Mouse (Mus musculus) limb, embryonic 12.5 days (tissue): Measurements from ENCODE around the gene Popdc2. TPM values are rescaled to one million over a fixed set of nuclear protein-coding genes. Genes with fewer than 3 reads are reported as not detected.

Experiments
- ATAC-seq: fragments of 200-750 bp; cut with Nextera tagmentation; 2 replicates; pipeline ENCODE4 v1.8.0; 2017; ENCODE audit warnings: low read depth, moderate TSS enrichment; ENCODE audit not compliant: insufficient number of reproducible peaks, insufficient read depth, low FRiP score, low TSS enrichment
- H3K27ac ChIP-seq: fragments of 300-500 bp; sonication (generic); 2 replicates; pipeline ENCODE4 v1.5.1; 2016; ENCODE audit warnings: mild to moderate bottlenecking, moderate library complexity
- H3K27me3 ChIP-seq: fragments of 300-500 bp; sonication (generic); 2 replicates; pipeline ENCODE4 v1.6.1; 2016; ENCODE audit warnings: mild to moderate bottlenecking, moderate library complexity
- H3K36me3 ChIP-seq: fragments of 300-500 bp; sonication (generic); 2 replicates; pipeline ENCODE4 v1.6.1; 2016; ENCODE audit warnings: mild to moderate bottlenecking, moderate library complexity
- H3K4me1 ChIP-seq: fragments of 300-500 bp; sonication (generic); replicated peaks from 2 replicates; pipeline ENCODE4 v1.6.1; 2016
- H3K4me2 ChIP-seq: fragments of 300-500 bp; sonication (generic); 2 replicates; pipeline ENCODE4 v1.6.1; 2016; ENCODE audit warnings: mild to moderate bottlenecking, moderate library complexity
- H3K4me3 ChIP-seq: fragments of 300-500 bp; sonication (generic); replicated peaks from 2 replicates; pipeline ENCODE4 v1.5.1; 2016; ENCODE audit warnings: mild to moderate bottlenecking
- H3K9ac ChIP-seq: fragments of 300-500 bp; sonication (generic); replicated peaks from 2 replicates; pipeline ENCODE4 v1.6.1; 2016; ENCODE audit warnings: mild to moderate bottlenecking, moderate library complexity
- H3K9me3 ChIP-seq: fragments of 300-500 bp; sonication (generic); 2 replicates; pipeline ENCODE4 v1.6.1; 2016; ENCODE audit warnings: mild to moderate bottlenecking, moderate library complexity
- WGBS: fragments of 180-500 bp; shearing (Covaris S2); methylation state at CpG from one replicate; pipeline ENCODE4 v1.1.7; 2016; 5-methylcytosine and 5-hydroxymethylcytosine counted together
- polyA plus RNA-seq: library from polyadenylated mRNA; unstranded; fragments of >200 nt; fragmentation: Nextera tagmentation; extraction: Ambion mirVana; gene quantifications from 2 replicates; pipeline ENCODE4 v1.2.1, GENCODE M21; 2016

Popdc2 gene
- polyA plus RNA-seq, 1 experiment from 2014 or later = 0.70 TPM

DNA sequence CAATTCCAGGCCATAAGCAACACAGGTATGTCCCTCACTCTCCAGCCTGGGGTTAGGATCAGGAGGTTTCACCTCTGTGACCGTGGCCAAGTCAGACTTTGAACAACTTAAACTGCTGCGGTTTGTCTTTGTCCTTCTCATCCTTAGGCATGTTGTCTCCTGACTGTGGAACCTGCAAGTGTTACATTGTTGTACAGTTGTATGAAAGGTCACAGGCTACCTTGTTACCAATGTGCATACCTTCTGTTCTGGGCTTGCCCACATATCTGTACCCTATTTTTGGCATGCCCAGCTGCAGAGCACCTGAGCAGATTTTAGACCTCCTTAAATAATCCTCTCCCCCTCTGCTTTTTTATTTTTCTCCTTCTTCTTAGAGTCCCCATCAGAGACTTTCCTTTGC is 2.8 kb upstream of the Popdc2 start:
- Histone ChIP-seq H3K4me2 (no peak overlapping the region), H3K27ac (no peak overlapping the region), H3K4me3 (no peak overlapping the region), H3K9ac (no peak overlapping the region), H3K36me3 (peaks cover 7% of the 10 kb centered on the region), H3K4me1 (peaks cover 9% of the 10 kb centered on the region), H3K27me3 (no peaks in the 10 kb centered on the region), H3K9me3 (no peaks in the 10 kb centered on the region)
- WGBS = 91% methylated on average over 2 of the region's 2 CpGs
- no peak for ATAC-seq

DNA sequence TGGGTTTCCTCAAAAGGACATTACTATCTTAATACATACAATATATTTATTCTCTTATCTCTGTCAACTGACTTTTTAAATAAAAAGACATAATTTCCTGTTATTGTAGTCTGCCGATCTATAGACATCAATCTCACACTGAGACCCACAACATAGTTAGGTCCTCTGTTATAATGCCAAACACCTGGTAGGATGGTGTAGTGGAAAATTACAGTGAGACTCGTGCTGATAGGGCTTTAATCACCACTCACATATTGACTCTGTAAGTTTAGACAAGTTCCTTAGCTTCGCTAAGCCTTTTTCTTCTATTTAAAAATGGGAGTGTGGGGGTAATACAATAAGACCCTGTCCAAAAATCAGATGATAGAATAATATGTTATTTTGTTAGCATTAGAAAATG is 2.2 kb upstream of the Popdc2 start:
- no peak for ATAC-seq
- Histone ChIP-seq H3K4me3 (no peak overlapping the region), H3K4me1 (peaks cover 9% of the 10 kb centered on the region), H3K27ac (no peak overlapping the region), H3K27me3 (no peaks in the 10 kb centered on the region), H3K9ac (no peak overlapping the region), H3K36me3 (peaks cover 7% of the 10 kb centered on the region), H3K4me2 (no peak overlapping the region), H3K9me3 (no peaks in the 10 kb centered on the region)
- 67% methylated on average over 3 of the region's 3 CpGs for WGBS

DNA sequence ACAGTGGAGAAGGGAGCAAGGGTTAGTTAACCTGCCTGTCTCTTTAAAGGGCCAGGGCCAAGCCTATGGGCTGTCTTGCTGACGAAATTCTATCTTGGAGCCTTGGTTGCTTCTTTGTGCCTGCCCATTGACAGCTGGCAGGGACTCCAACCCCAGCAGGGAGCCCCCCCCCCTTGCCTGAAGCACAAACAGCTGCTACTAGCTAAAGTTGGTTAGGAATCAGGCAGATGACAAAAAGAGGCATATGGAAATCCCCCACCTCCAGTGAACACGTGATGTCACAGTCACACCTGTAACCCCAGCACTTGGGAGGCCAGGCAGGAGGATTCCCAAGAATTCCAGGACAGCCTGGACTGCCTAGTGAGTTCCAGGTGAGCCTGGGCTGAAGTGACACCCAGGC is 1.7 kb upstream of the Popdc2 start:
- no peaks in the 10 kb centered on the region for H3K9me3 ChIP-seq
- no peak overlapping the region for H3K27ac ChIP-seq
- H3K36me3 ChIP-seq = peaks cover 7% of the 10 kb centered on the region
- H3K27me3 ChIP-seq = no peaks in the 10 kb centered on the region
- no peak overlapping the region; the same call in 1 of the 2 replicates for H3K9ac ChIP-seq
- no peak overlapping the region for H3K4me2 ChIP-seq
- H3K4me3 ChIP-seq = no peak overlapping the region
- no peak for ATAC-seq
- H3K4me1 ChIP-seq = peaks cover 9% of the 10 kb centered on the region
- 17% methylated on average over 2 of the region's 2 CpGs for WGBS

DNA sequence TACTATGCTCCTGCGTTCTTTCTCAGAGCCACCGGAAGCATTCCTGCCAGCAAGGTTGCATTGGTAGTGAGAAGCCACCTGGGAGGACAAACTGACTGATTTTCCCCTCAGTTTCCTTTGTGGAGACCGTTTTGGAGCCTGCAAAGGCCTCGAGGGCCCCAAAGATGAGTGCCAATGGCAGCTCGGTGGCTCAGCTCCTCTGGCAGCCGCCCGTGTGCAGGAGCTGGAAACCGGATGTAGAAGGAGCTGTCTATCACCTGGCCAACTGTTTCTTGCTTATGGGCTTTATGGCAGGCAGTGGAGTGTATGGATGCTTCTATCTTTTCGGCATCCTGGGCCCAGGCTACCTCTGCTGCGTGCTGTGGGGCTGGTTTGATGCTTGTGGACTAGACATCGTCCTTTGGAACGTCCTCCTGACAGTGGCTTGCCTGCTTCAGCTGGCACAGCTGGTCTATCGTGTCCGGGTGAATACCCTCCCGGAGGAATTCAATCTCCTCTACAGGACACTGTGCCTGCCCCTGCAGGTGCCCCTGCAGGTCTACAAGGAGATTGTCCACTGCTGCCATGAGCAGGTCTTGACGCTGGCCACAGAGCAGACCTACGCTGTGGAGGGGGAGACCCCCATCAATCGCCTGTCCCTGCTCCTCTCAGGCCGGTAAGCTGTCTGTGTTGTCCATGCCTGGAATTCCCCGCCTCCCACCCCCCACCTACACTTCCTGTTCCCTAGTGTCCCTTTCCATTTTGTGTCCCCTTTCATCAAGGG is 665 bp downstream of the Popdc2 start:
- Histone ChIP-seq H3K27me3 (no peaks in the 10 kb centered on the region), H3K4me2 (no peak overlapping the region), H3K9me3 (no peaks in the 10 kb centered on the region), H3K4me3 (no peak overlapping the region), H3K27ac (no peak overlapping the region), H3K36me3 (no peaks in the 10 kb centered on the region), H3K4me1 (peaks cover 9% of the 10 kb centered on the region), H3K9ac (no peak overlapping the region)
- ATAC-seq = no peak
- 76% methylated on average over 20 of the region's 20 CpGs for WGBS

DNA sequence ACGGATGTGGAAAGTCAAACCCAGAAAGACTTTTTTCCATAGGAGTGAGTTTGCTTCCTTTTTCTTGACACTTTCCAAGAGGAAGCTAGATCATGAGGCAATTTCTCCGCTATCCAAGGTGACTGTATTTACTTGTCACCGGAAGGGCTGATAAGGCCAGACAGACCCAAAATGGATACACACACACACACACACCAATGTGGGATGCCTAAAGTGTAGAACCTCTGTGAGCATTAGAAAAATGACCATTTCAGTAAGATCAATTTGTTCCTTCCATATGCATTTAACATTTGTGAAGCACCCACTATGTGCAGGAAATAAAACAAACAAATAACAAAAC is 1.2 kb downstream of the Popdc2 start:
- no peaks in the 10 kb centered on the region for H3K9me3 ChIP-seq
- no peak for ATAC-seq
- H3K9ac ChIP-seq = no peak overlapping the region
- H3K4me1 ChIP-seq = peaks cover 10% of the 10 kb centered on the region
- H3K4me2 ChIP-seq = no peak overlapping the region
- H3K36me3 ChIP-seq = no peaks in the 10 kb centered on the region
- H3K27ac ChIP-seq = no peak overlapping the region
- no peaks in the 10 kb centered on the region for H3K27me3 ChIP-seq
- WGBS = 80% methylated on average over 3 of the region's 3 CpGs
- H3K4me3 ChIP-seq = no peak overlapping the region

DNA sequence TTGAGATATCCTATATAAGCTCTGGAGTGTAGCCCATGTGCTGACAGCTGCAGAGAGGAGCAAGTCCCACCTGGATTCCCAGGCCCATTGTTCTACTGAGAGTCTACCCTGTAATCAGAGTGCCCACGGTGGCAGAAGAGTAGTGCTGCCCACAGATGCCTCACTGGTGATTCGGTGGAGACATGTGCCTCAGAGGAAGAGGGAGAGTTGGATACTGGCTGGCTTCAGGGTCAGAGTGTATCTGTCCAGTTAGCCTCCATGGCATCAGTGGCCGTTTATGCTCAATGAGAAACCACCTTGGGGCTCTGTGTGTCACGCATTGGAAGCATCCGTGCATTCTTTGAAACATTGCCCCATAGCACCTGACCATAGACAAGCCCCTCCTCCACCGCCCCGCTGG is 1.6 kb downstream of the Popdc2 start:
- Histone ChIP-seq H3K36me3 (no peaks in the 10 kb centered on the region), H3K27ac (no peak overlapping the region), H3K4me3 (no peak overlapping the region), H3K9ac (no peak overlapping the region), H3K9me3 (no peaks in the 10 kb centered on the region), H3K27me3 (no peaks in the 10 kb centered on the region), H3K4me2 (no peak overlapping the region), H3K4me1 (peaks cover 14% of the 10 kb centered on the region)
- no peak for ATAC-seq
- 92% methylated on average over 7 of the region's 7 CpGs for WGBS

DNA sequence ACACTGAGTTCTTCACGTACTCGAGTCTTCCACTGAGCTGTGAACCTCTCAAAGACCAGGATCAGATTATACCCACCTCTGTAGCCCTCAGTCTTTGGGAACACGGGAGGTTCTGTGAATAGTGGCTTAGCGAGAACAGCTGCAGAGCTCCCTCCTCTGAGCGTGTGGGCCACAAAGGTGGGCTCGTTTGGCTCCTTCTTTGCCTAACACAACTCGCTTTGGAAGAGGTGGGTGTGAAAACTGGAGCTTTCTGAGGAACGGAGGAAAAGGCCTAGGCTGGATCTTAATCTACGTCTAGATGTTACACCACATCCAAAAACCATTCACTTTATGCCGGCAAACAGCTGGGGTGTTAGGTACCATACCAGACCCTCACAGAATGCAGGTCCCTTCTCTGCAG is 3.4 kb downstream of the Popdc2 start:
- Histone ChIP-seq H3K36me3 (no peaks in the 10 kb centered on the region), H3K9me3 (no peaks in the 10 kb centered on the region), H3K4me3 (no peak overlapping the region), H3K27ac (no peak overlapping the region), H3K4me2 (no peak overlapping the region), H3K27me3 (no peaks in the 10 kb centered on the region), H3K9ac (no peak overlapping the region), H3K4me1 (peaks cover 20% of the 10 kb centered on the region)
- ATAC-seq = no peak
- 82% methylated on average over 10 of the region's 10 CpGs for WGBS

DNA sequence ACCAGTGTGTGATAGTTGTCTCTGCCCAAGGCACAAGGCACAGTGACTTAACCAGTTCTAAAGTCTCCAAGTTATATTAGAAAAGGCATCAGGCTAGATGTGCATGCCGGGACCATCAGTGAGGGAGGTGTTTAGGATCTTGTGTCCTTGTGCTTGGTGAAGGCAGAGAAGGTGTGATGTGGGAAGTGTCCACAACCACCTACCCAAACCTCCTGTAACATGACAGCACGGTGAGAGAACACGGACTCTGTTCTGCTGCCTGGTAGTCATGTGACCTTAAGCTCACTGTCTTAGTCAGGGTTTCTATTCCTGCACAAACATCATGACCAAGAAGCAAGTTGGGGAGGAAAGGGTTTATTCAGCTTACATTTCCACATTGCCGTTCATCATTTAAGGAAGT is 4.2 kb downstream of the Popdc2 start:
- Histone ChIP-seq H3K27ac (no peak overlapping the region), H3K9me3 (no peaks in the 10 kb centered on the region), H3K27me3 (no peaks in the 10 kb centered on the region), H3K4me1 (peaks cover 20% of the 10 kb centered on the region), H3K9ac (no peak overlapping the region), H3K36me3 (no peaks in the 10 kb centered on the region), H3K4me2 (no peak overlapping the region), H3K4me3 (no peak overlapping the region)
- WGBS = 80% methylated on average over 4 of the region's 4 CpGs
- no peak for ATAC-seq

DNA sequence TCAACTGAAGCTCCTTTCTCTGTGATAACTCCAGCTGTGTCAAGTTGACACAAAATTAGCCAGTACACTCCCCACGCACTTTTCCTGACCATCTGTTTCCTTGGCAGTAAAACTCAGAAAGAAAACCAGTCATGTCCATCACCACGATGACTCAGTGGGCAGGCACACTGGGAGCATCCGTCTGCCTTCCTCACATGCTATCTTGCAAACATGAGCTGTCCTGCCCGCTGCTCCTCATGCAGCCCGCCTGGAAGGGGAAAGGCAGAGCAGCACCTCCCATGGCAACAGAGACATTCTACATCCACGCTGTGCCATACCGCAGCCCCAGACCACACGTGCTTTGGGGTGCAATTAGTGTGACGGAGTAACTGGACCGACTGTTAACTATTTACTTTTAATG is 6.3 kb downstream of the Popdc2 start:
- no peak for ATAC-seq
- no peak overlapping the region for H3K27ac ChIP-seq
- H3K4me2 ChIP-seq = no peak overlapping the region
- H3K9me3 ChIP-seq = no peaks in the 10 kb centered on the region
- H3K4me3 ChIP-seq = no peak overlapping the region
- H3K36me3 ChIP-seq = no peaks in the 10 kb centered on the region
- H3K4me1 ChIP-seq = peaks cover 10% of the 10 kb centered on the region
- H3K27me3 ChIP-seq = no peaks in the 10 kb centered on the region
- H3K9ac ChIP-seq = no peak overlapping the region
- 36% methylated on average over 10 of the region's 10 CpGs for WGBS

DNA sequence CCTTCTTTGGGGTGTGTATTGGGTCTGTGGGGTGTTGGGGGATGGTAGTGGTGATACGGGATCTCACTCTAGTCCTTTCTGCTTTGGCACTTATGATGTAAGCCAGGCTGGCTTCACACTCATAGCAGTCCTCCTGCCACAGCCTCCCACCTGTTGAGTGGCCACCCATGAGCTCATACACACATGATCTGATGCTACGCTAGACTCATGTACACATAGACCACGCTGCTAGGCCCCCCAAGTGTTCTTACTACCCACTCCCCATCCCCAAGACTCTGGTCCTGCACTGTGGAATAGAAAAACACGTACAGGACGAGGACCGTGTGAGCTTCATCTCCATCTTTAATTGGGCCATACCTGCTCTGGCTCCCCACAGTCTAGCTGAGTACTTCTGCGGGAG is 7.0 kb downstream of the Popdc2 start:
- ATAC-seq = no peak
- H3K9me3 ChIP-seq = no peaks in the 10 kb centered on the region
- no peak overlapping the region for H3K4me2 ChIP-seq

DNA sequence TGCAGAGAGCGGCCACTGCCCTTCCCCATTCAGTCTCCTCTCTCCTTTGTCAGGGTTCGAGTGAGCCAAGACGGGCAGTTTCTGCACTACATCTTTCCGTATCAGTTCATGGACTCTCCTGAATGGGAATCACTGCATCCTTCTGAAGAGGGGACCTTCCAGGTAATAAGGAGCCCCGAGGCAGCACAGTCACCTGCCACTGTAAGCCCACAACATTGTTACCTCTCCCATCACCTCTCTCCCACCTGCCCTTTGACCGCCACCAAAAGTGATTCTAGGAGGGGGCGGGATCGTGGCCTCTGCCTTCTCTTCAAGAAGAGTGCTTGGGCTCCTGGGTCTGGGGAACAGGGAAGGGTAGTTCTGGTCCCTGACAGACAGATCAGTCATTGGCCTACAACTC is 7.4 kb downstream of the Popdc2 start:
- H3K9ac ChIP-seq = no peak overlapping the region
- H3K36me3 ChIP-seq = no peaks in the 10 kb centered on the region
- H3K4me2 ChIP-seq = no peak overlapping the region
- no peak overlapping the region for H3K27ac ChIP-seq
- ATAC-seq = no peak
- H3K27me3 ChIP-seq = no peaks in the 10 kb centered on the region
- H3K4me1 ChIP-seq = peaks cover 10% of the 10 kb centered on the region
- no peak overlapping the region for H3K4me3 ChIP-seq
- H3K9me3 ChIP-seq = no peaks in the 10 kb centered on the region
- WGBS = 89% methylated on average over 8 of the region's 8 CpGs

More for the DNA sequence above, 7.0 kb downstream of the Popdc2 start:
- Histone ChIP-seq H3K36me3 (no peaks in the 10 kb centered on the region), H3K4me3 (no peak overlapping the region), H3K27ac (no peak overlapping the region), H3K4me1 (peaks cover 10% of the 10 kb centered on the region), H3K27me3 (no peaks in the 10 kb centered on the region), H3K9ac (no peak overlapping the region)
- WGBS = 77% methylated on average over 7 of the region's 7 CpGs

DNA sequence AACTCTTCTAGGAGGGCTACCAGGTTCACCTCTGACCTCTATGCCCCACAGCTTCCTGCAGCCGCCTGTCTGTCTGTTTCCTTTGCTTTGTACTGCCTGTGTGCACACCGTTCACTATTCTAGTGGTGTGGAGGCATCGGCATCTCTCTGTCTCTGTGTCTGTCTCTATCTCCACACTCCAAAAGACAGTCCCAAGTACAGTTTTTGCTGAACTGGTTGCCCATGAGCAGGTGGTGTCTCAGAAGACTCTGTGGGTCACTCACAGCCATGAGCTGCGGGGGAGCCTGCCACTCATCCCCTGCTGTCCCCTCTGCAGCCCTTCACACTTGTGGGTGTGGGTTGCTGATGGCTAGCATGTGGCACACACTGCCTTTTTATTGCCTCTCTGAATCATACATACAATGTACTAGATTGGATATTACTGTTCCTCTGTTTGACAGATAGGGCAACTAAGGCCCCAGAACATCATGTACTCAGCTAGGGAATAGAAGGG is 8.0 kb downstream of the Popdc2 start:
- no peak overlapping the region for H3K9ac ChIP-seq
- ATAC-seq = no peak
- no peak overlapping the region for H3K4me2 ChIP-seq
- no peaks in the 10 kb centered on the region for H3K36me3 ChIP-seq
- H3K4me1 ChIP-seq = peaks cover 10% of the 10 kb centered on the region
- no peak overlapping the region for H3K27ac ChIP-seq
- H3K4me3 ChIP-seq = no peak overlapping the region
- no peaks in the 10 kb centered on the region for H3K9me3 ChIP-seq
- H3K27me3 ChIP-seq = no peaks in the 10 kb centered on the region
- 72% methylated on average over 4 of the region's 4 CpGs for WGBS
